Mouse (Mus musculus) neural tube, postnatal 0 days (tissue): ENCODE results near the gene Fev. TPM values are rescaled to one million over a fixed set of nuclear protein-coding genes. Genes with fewer than 3 reads are reported as not detected.

Experiments used
- microRNA counts: library from miRNA; unstranded; fragments of <30 nt; microRNA quantifications from one replicate; lab custom pipeline; 2015
- microRNA-seq: library from miRNA; unstranded; fragments of <30 nt; microRNA quantifications from one replicate; pipeline ENCODE4, GENCODE M21; 2016
- polyA plus RNA-seq: library from polyadenylated mRNA; unstranded; fragments of >200 nt; fragmentation: Nextera tagmentation; extraction: Ambion mirVana; gene quantifications from 2 replicates; pipeline ENCODE4 v1.2.1, GENCODE M21; 2015

The Fev gene
- polyA plus RNA-seq: 0.15 TPM in 1 of 2 replicates, not detected in the other

DNA sequence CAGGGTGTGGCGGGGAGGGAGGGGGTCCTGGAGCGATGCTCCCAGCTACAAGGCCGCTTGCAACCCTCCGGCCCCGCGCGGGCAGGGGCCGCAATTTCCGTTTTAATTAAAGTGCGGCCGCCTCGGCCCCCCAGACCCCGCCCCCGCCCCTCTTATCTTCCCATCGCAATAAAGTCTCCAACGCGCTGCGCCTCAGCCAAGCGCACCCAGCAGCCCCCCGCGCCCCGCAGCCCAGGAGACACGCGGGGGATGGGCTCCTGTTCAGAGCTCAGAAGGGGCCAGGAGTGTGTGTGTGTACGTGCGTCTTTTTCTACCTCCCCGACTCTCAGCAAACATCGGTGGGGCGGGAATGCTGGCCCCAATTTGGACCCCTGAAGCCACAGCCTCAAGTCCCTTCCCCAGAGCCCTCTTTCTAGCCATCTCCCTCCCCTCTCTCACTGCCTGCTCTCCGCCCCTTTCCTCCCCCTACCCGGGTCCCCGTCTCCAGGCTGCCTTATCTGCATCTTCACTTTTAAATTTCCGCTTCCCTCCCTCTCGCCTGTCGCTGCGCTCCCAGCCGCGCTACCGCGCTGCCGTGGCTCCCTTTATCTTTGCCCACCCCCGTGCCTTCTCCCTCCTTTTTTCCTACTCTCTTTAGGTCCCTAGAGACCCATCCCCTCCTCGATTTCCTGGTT lies at the start of gene Fev:
TSS of gene Fev (minus strand) at position 51 of the 674 bp plus-strand sequence.

DNA sequence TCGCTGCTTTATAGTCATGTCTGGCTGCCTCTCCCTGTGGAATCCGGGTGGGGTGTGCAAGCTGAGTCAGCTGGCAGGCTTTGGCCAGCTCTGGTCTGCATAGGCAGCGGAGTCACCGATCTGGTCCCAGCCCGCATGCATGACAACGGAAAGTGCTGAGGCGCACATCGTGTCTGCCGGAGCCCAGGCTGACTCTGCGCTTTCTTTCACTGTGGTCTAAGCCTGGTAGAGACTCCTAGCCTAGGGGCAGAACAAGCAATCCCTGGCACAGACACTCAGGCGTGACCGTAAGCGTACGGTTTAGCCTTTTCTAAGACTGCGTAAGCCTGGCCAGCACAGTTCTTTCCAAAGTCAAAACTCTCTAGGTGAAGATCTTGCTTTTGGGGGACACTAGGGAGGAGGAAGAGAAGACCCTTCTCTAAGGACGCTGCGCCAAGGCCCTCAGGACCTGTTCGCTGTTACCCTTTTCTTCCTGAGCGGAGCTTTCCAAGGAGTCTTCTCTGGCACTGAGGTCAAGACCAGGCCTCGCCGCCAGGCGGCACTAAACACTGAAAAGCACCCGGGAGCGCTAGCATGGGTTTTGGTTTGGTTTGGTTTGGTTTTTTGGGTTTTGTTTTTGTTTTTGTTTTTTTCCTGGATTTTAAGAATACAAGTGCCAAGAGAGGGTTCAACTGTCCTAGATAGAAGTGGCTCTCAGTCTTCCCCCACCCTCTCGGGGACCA lies 8.1 kb upstream of the Fev start, which contains the start of gene Cryba2:
TSS of gene Cryba2 (minus strand) at position 10 of the 722 bp plus-strand sequence.

DNA sequence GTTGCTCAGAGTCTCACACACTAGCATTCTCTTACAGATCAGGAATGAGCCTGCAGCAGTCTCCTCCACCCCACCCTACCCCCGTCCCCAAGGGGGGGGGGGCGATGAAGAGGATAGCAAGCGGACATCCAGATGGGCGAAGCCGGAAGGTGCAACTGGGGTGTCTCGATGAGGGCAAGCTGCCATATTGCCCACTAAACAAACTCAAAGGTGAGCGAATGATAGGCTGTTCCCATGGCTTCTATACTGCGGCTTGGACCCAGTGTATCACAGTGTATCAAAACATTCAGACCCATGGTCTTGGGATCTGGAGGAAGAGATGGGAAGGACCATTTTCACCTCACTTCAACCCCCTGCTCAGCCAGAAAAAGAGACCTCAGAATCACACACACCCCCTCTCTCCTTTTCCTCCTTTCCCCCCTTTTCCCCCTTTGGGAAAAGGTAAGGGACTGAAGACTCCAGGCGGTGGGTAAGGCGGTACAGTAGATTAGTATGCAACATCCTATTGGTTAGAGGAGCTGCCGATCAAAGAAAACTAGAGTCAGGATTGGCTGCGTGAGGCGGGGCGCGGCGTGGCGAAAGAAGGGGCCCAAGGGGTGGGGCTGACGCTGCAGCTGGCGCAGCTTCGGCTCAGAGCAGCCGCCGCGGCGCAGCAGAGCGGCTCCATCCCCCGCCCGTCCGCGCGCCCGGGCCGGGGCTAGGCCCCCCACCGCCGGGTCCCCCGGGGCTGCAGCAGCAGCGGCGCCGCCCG lies 30.7 kb downstream of the Fev start, which contains the start of gene Cdk5r2:
TSS of gene Cdk5r2 (plus strand) at position 629 of the 751 bp plus-strand sequence.

MicroRNAs encoded within 50 kb of the gene (microRNA counts, 519-probe panel; counts per million panel counts)
- 40.5 counts per million for microRNA mmu-miR-375 (lab: Ali Mortazavi, UCI)

Small RNA genes lying within 50 kb of the gene (microRNA-seq; reads per million reads assigned to microRNA genes)
- 132 reads per million, percentile 49 among the genes with 10 or more reads in this experiment for gene Mir375

Other genes with a start within 250 kb of the Fev start
- gene Ttll4, start 223.7 kb downstream of the Fev start, polyA plus RNA-seq: 3.4 and 3.9 TPM in 2 replicates
- gene Cyp27a1, start 171.8 kb downstream of the Fev start, polyA plus RNA-seq: 3.3 and 4.4 TPM in 2 replicates
- 0.06 and 0.09 TPM in 2 replicates for gene Prkag3, start 136.2 kb downstream of the Fev start, polyA plus RNA-seq
- 9.5 and 18.5 TPM in 2 replicates for gene Wnt6, start 113.5 kb downstream of the Fev start, polyA plus RNA-seq
- 0.41 and 0.75 TPM in 2 replicates for gene Wnt10a, start 93.9 kb downstream of the Fev start, polyA plus RNA-seq
- 20.7 and 28.1 TPM in 2 replicates for gene Cdk5r2, start 30.5 kb downstream of the Fev start, polyA plus RNA-seq
- gene Cryba2, start 7.7 kb upstream of the Fev start, polyA plus RNA-seq: 0.75 and 1.1 TPM in 2 replicates
- gene Cfap65, start 50.2 kb upstream of the Fev start, polyA plus RNA-seq: 0.81 and 1.1 TPM in 2 replicates
- gene Ihh, start 66.3 kb upstream of the Fev start, polyA plus RNA-seq: 0.10 and 0.15 TPM in 2 replicates
- gene Nhej1, start 239.8 kb upstream of the Fev start, polyA plus RNA-seq: 4.5 and 4.7 TPM in 2 replicates
- not detected in 2 replicates for gene Slc23a3, start 248.5 kb upstream of the Fev start, polyA plus RNA-seq